Mouse (Mus musculus) ES-E14 (cell line): ENCODE measurements at regions not wholly inside any gene's neighbourhood (a gene's known extent, or its start where the extent isn't known, plus 50 kb on each side); places are given as distances from the start of the nearest gene placed in this dataset.
A peak's percentile ranks its signal among the peaks of the same experiment; 100 is the strongest.
"Not testable (repeated sequence)": the region's sequence is repeated elsewhere in the genome, so short reads cannot be mapped to it uniquely, and the experiment has no call there.

Source experiments
- DNase-seq: peaks from one replicate; pipeline ENCODE4 v3.0.0-alpha.2; 2013; ENCODE audit warnings: low read depth, low spot score
- H3K27ac ChIP-seq: 2 replicates; pipeline ENCODE4 v1.5.1; 2012; ENCODE audit warnings: low read depth, mild to moderate bottlenecking, low read length, moderate library complexity, mixed read lengths; ENCODE audit not compliant: poor library complexity, insufficient read depth, severe bottlenecking
- H3K36me3 ChIP-seq: 2 replicates; pipeline ENCODE4 v1.6.1; 2012; ENCODE audit warnings: mild to moderate bottlenecking, low read length, moderate library complexity, mixed read lengths; ENCODE audit not compliant: control insufficient read depth, poor library complexity, insufficient read depth, severe bottlenecking
- H3K4me1 ChIP-seq, 2 experiments: fragments of 150-350 bp in 1 of 2; sonication (generic) in 1 of 2; 2 replicates each; pipeline ENCODE4 v1.6.1; 2012; ENCODE audit warnings: low read length in 2 of 2, mild to moderate bottlenecking in 1 of 2, mixed read lengths in 1 of 2; ENCODE audit not compliant: control insufficient read depth in 2 of 2, insufficient read depth in 2 of 2, poor library complexity in 1 of 2
- H3K4me3 ChIP-seq, 2 experiments: fragments of 150-350 bp in 1 of 2; sonication (generic) in 1 of 2; 2 replicates each; pipeline ENCODE4 v1.5.1; 2012; ENCODE audit warnings: low read length in 2 of 2, low read depth in 1 of 2, mild to moderate bottlenecking in 1 of 2, mixed read lengths in 1 of 2; ENCODE audit not compliant: insufficient read depth in 1 of 2, poor library complexity in 1 of 2, severe bottlenecking in 1 of 2
- H3K9ac ChIP-seq: 2 replicates; pipeline ENCODE4 v1.6.1; 2012; ENCODE audit warnings: low read depth, mild to moderate bottlenecking, low read length, mixed read lengths; ENCODE audit not compliant: poor library complexity, insufficient read depth, severe bottlenecking
- H3K9me3 ChIP-seq: fragments of 150-350 bp; sonication (generic); 2 replicates; pipeline ENCODE4 v1.6.1; 2012; ENCODE audit warnings: low read depth, mild to moderate bottlenecking, low read length; ENCODE audit not compliant: control insufficient read depth, insufficient read depth
- CHD2 ChIP-seq: IDR thresholded peaks from 2 replicates; pipeline ENCODE4 v1.6.1; 2014; ENCODE audit warnings: mild to moderate bottlenecking, low read depth, low read length, inconsistent platforms
- HCFC1 ChIP-seq: IDR thresholded peaks from 2 replicates; pipeline ENCODE4 v1.6.1; 2012; ENCODE audit warnings: low read length, inconsistent platforms, borderline replicate concordance; ENCODE audit not compliant: insufficient read depth
- MAFK ChIP-seq: IDR thresholded peaks from 2 replicates; pipeline ENCODE4 v1.6.1; 2014; ENCODE audit warnings: mild to moderate bottlenecking, low read depth, low read length, inconsistent platforms; ENCODE audit not compliant: insufficient read depth
- ZC3H11A ChIP-seq: IDR thresholded peaks from 2 replicates; pipeline ENCODE4 v1.6.1; 2012; ENCODE audit warnings: low read depth, mild to moderate bottlenecking, inconsistent platforms, low read length, borderline replicate concordance
- ZNF384 ChIP-seq: IDR thresholded peaks from 2 replicates; pipeline ENCODE4 v1.6.1; 2012; ENCODE audit warnings: low read depth, low read length, inconsistent platforms
- in situ Hi-C, 2 experiments: fragments of 600-800 bp; cut with MboI; formaldehyde crosslinking; loops; one replicate each; pipeline ENCODE4 v1.15.1; 2025; ENCODE audit warnings: low sequenced_read_pairs in 2 of 2, inconsistent platforms in 1 of 2; ENCODE audit not compliant: unreplicated experiment in 2 of 2

DNA sequence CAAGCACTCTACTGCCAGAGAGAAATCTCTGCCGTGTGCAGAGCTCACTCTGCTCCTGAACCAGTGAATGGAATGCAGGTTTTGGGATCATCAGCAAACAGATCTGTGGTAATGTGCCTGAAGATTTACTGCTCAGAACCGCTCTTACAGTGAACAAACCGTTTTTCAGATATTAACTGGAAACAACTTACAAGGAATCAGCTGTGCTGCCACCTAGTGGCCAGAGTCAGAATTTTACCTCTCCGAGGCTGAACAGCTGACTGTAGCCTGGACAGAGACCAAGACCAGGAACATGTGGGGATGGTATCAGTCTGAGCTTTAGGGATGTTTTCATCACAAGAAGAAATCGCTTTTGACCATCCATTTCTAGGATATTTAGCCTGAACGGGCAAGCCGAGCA is 65.3 kb downstream of the Gm15023 start:
- H3K27ac ChIP-seq, DNase-seq, H3K4me3 ChIP-seq, H3K36me3 ChIP-seq, H3K9me3 ChIP-seq, H3K9ac ChIP-seq, in situ Hi-C loops, H3K4me1 ChIP-seq: not testable (repeated sequence)

DNA sequence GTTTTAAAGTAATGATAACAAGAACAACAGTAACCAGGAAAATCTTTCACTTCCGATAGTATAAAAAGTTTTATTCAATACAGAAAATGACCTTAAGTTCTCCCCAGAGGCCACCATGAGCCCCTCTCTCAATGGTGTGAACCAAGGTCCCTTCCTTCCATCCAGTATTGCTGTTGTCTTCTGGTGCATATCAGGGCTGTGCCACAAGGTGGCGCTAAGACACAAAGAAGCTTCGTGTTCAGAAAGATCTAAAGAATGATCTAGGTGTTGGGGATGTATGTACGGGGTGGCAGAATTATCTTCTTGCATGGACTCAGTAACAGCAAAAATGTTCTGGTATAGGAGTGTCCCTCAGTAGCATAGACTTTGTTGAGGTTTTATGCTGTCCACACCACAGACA is 66.6 kb downstream of the Gm15023 start:
- H3K4me3 ChIP-seq, H3K9ac ChIP-seq, DNase-seq, in situ Hi-C loops, H3K27ac ChIP-seq, H3K4me1 ChIP-seq, H3K9me3 ChIP-seq, H3K36me3 ChIP-seq: not testable (repeated sequence)

DNA sequence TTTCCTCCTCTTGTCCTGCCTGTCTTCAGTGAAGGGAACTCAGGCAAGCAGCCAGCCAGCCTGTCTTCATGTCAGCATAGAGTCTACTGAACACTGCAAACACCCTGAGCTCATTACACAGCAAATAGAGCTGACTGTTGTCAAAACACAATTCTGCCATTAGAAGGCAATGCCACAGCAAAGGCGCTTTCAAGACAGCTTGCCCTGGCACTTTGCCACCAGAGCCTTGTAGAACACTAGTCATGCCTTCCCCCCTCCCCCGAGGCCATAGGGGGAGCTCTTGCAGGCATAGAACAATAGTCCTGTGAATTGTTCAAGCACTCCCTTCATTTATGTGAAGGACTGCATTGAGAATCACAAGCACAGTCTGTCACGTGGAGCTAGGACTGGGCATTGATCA is 75.8 kb downstream of the Gm15023 start:
- Histone ChIP-seq H3K9ac (no peak overlapping the region), H3K9me3 (no peaks in the 10 kb centered on the region), H3K4me1 (no peaks in the 10 kb centered on the region), H3K4me3 (no peak overlapping the region), H3K36me3 (no peaks in the 10 kb centered on the region), H3K27ac (no peak overlapping the region)
- no peak for TF ChIP-seq CHD2
- no peak for TF ChIP-seq ZNF384
- no peak for TF ChIP-seq HCFC1
- no peak for TF ChIP-seq ZC3H11A
- TF ChIP-seq MAFK = no peak
- in situ Hi-C loops = no loop called here
- no peak for DNase-seq

DNA sequence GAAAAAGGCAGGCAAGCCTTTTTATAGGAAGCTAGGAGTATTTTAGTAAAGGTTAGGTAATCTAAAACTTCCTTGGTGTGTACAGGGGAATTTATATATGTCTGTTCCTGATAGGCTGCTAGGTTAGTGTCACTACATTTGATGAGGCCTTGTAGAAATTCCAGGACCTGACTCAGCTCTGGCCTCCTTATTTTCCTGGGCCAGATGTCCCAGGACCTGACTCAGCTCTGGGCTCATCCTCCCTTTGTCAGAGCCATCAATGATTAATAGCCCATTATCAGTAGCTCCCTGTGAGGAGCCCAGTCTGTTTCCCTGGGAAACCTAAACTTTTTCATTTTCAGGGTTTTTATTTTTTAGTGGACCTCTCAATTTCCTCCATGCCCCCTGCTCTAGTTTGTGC is 79.3 kb downstream of the Gm15023 start:
- Histone ChIP-seq H3K36me3 (no peaks in the 10 kb centered on the region), H3K9ac (no peak overlapping the region), H3K4me1 (no peaks in the 10 kb centered on the region; a peak in 1 of 4 replicates), H3K27ac (no peak overlapping the region), H3K9me3 (no peaks in the 10 kb centered on the region), H3K4me3 (no peak overlapping the region)
- in situ Hi-C loops = no loop called here
- TF ChIP-seq CHD2 (no peak), HCFC1 (no peak), ZNF384 (no peak), MAFK (no peak), ZC3H11A (no peak)
- no peak for DNase-seq

DNA sequence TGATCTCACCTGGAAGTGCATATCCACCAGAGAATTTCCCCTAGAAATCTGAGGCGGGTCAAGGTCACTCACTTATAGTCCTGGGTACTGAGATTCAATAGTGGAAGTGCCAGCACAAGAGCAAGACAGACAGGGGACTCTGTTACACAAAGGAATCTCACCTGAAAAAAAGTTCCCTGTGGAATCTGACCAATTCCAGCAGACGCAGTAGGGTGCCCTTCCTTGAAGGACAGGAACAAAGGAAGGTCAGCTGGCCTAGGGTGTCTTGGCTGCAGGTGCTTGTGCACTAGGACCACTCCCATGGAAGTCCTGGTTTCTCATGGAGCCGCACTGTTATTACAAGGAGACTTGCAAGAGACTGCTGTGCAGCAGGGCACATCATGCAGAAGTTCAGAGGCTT is 81.2 kb downstream of the Gm15023 start:
- H3K4me1 ChIP-seq = no peaks in the 10 kb centered on the region; a peak in 1 of 4 replicates
- no peaks in the 10 kb centered on the region for H3K9me3 ChIP-seq
- H3K4me3 ChIP-seq = no peak overlapping the region
- no peak for DNase-seq
- no peaks in the 10 kb centered on the region for H3K36me3 ChIP-seq
- in situ Hi-C loops = no loop called here
- H3K9ac ChIP-seq = no peak overlapping the region
- no peak overlapping the region for H3K27ac ChIP-seq
- TF ChIP-seq HCFC1 = no peak
- TF ChIP-seq CHD2 = no peak
- TF ChIP-seq MAFK = no peak

DNA sequence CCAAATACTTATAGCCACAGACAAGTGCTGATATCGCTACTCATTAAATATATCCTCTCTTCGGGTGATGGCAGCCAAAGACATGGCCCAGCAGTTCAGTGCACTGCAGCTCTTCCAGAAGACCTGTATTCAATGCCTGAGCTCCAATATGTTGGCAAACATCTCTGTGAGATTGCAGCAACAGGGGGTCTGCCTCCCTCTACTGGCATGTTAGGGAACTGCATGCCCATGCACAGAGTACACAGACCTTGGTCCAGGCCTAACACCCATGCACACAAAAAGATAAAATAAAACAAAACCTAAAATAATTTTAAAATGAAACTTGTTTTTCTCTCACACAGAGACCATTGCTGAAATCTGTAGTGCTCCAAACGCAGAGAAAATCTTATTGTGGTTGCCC is 82.1 kb upstream of the Zmat1 start:
- in situ Hi-C loops, DNase-seq: not testable (repeated sequence)

DNA sequence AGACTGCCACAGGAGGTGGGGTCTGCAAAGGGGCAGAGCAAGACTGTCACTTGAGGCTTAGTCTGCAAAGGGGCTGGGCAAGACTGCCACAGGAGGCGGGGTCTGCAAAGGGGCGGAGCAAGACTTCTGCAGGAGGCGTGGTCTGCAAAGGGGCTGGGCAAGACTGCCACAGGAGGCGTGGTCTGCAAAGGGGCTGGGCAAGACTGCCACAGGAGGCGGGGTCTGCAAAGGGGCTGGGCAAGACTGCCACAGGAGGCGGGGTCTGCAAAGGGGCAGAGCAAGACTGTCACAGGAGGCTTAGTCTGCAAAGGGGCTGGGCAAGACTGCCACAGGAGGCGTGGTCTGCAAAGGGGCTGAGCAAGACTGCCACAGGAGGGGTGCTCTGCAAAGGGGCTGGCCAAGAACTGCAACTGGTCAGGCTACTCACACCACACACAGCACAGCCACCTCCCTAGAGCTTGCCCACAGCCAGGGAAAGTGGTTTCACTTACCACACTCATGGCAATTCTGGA is 78.1 kb upstream of the Zmat1 start:
- in situ Hi-C loops, H3K4me1 ChIP-seq, H3K9ac ChIP-seq, H3K36me3 ChIP-seq, H3K27ac ChIP-seq, H3K9me3 ChIP-seq: not testable (repeated sequence)
- H3K4me3 ChIP-seq = peak overlapping the region in 1 of 2 experiments; percentile 21; a peak in 1 of 4 replicates
- peak; percentile 45 for DNase-seq

More for the DNA sequence above, 82.1 kb upstream of the Zmat1 start:
- H3K9ac ChIP-seq, H3K9me3 ChIP-seq, H3K27ac ChIP-seq, H3K36me3 ChIP-seq, H3K4me1 ChIP-seq, H3K4me3 ChIP-seq: not testable (repeated sequence)
